Mouse (Mus musculus): ENCODE data around the gene Pecam1.

DNA sequence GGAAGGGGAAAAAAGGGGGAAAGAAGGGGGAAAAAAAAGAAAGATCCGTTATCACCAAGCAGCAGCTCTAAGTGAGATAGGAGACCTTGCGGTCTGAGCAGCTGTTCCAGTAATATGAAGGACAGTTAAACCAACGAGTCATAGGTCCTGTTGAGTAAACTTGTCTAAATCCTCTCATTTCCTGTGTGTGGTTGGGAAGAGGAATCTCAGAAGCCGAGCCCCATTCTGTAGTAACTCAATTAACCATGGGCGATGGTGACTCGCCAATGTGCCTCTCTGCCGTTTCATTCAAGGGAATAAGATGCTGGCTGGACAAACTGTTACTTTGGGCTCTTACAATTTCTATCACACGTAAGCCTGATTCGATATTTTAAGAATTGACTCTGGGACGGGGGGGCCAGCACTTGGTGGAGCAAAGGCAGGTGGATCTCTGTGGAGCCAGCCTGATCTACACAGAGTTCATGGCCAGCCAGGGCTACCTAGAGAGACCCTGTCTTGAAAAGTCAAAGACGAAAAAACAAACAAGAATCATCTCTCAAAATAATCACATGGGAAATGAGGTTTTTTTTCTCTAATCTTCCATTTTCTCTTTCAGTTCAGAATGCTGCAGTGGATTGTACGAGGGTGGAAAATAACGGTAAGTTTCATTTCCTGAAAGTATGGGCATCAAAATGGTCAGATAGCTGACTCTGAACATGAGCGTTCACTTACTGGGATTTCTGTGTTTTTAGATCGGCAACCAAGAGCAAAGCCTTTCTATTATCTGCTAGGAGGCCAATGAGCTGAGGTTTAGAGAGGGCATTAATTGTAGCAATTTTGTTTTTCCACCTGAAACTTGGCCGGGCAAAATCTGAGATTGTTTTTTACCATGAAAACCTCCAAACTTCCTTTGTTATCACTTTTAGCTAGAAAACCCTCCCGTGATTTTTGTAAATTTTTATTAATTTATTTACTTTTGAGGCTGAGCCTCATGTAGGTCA is 901 bp upstream of the Pecam1 start, which contains the start of gene Milr1:
- TF ChIP-seq CTCF (IDR thresholded peaks at IDR 0.05; ENCODE audit: insufficient read depth, low read depth, low read length), result no peak
- no peak for TF ChIP-seq POLR2A (IDR thresholded peaks at IDR 0.05; ENCODE audit: insufficient read depth, low read depth, low read length)

Measured in olfactory bulb, adult 2 months (tissue).